Mouse (Mus musculus) midbrain, postnatal 0 days (tissue): ENCODE results near the gene Vps16. TPM values are rescaled to one million over a fixed set of nuclear protein-coding genes. Genes with fewer than 3 reads are reported as not detected.

Experiments used
- ATAC-seq: fragments of 200-750 bp; cut with Nextera tagmentation; 2 replicates; pipeline ENCODE4 v1.8.0; 2017; ENCODE audit warnings: moderate number of reproducible peaks, mild to moderate bottlenecking, moderate TSS enrichment, moderate library complexity; ENCODE audit not compliant: low FRiP score
- DNase-seq: peaks from one replicate; pipeline ENCODE4 v3.0.0-alpha.2; 2015; ENCODE audit warnings: low spot score
- H3K27ac ChIP-seq: fragments of 300-500 bp; sonication (generic); 2 replicates; pipeline ENCODE4 v1.5.1; 2014; ENCODE audit warnings: low read depth, mild to moderate bottlenecking, low read length, mixed read lengths
- H3K27me3 ChIP-seq: fragments of 300-500 bp; sonication (generic); 2 replicates; pipeline ENCODE4 v1.6.1; 2014; ENCODE audit warnings: low read length, control low read depth, mixed read lengths; ENCODE audit not compliant: insufficient read depth
- H3K36me3 ChIP-seq: fragments of 300-500 bp; sonication (generic); 2 replicates; pipeline ENCODE4 v1.6.1; 2014; ENCODE audit warnings: low read length, control low read depth, mixed read lengths; ENCODE audit not compliant: insufficient read depth
- H3K4me1 ChIP-seq: fragments of 300-500 bp; sonication (generic); 2 replicates; pipeline ENCODE4 v1.6.1; 2014; ENCODE audit warnings: mild to moderate bottlenecking, control low read depth, antibody characterized with exemption, low read length, mixed read lengths; ENCODE audit not compliant: insufficient read depth
- H3K4me2 ChIP-seq: fragments of 300-500 bp; sonication (generic); 2 replicates; pipeline ENCODE4 v1.6.1; 2014; ENCODE audit warnings: low read depth, mild to moderate bottlenecking, low read length, mixed read lengths; ENCODE audit not compliant: poor library complexity, severe bottlenecking
- H3K4me3 ChIP-seq: fragments of 300-500 bp; sonication (generic); 2 replicates; pipeline ENCODE4 v1.5.1; 2014; ENCODE audit warnings: low read depth, mild to moderate bottlenecking, low read length, moderate library complexity
- H3K9ac ChIP-seq: fragments of 300-500 bp; sonication (generic); replicated peaks from 2 replicates; pipeline ENCODE4 v1.6.1; 2014; ENCODE audit warnings: mild to moderate bottlenecking, low read length, moderate library complexity, mixed read lengths; ENCODE audit not compliant: poor library complexity, severe bottlenecking
- H3K9me3 ChIP-seq: fragments of 300-500 bp; sonication (generic); 2 replicates; pipeline ENCODE4 v1.6.1; 2016; ENCODE audit warnings: low read length, control low read depth
- CTCF ChIP-seq: IDR thresholded peaks from 2 replicates; pipeline ENCODE4 v1.5.1; 2016; ENCODE audit warnings: antibody characterized with exemption, mild to moderate bottlenecking
- WGBS: fragments of 180-500 bp; shearing (Covaris S2); extraction: QIAGEN DNeasy Blood & Tissue Kit; methylation state at CpG from one replicate; pipeline ENCODE4 v1.1.7; 2014; 5-methylcytosine and 5-hydroxymethylcytosine counted together
- polyA plus RNA-seq: library from polyadenylated mRNA; unstranded; fragments of >200 nt; fragmentation: Nextera tagmentation; extraction: Ambion mirVana; gene quantifications from 2 replicates; pipeline ENCODE4 v1.2.1, GENCODE M21; 2015
- total RNA-seq: library from RNA; depleted of rRNA; stranded (reverse); fragments of >200 nt; gene quantifications from 2 replicates; pipeline ENCODE4 v1.2.3, GENCODE M21; 2014

The Vps16 gene
- total and polyA plus RNA-seq, 2 experiments from 2014 or later: 81.2 to 89.9 TPM

DNA sequence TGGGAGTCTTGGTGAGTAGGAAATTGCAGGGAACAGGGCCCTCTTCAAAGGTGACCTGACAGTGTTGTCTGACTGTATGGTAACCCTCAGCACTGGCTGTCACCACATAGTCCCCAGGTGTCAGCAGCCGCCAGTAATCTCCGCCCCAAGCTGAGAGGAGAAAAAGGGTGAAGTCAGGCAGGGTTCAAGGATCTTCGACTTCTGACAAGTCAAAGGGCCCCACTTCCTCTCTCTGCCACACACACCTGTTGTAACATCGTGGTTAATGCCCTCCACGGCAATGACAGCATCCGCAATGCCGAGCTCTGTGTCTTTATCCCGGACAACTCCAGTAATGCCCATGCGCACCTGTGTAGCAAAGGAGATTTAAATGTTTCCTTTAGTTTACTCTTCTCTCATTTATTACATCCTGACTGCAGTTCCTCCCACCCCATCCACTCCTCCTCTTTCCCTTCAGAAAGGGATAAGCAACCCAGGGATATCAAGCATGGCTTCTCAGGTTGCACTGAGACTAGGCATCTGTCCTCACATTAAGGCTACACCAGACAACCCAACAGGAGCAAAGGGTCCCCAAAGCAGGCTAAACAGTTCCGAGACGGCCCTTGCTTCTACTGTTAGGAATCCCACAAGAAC lies 33.0 kb upstream of the Vps16 start:
- no peak for ATAC-seq
- no peak for TF ChIP-seq CTCF

DNA sequence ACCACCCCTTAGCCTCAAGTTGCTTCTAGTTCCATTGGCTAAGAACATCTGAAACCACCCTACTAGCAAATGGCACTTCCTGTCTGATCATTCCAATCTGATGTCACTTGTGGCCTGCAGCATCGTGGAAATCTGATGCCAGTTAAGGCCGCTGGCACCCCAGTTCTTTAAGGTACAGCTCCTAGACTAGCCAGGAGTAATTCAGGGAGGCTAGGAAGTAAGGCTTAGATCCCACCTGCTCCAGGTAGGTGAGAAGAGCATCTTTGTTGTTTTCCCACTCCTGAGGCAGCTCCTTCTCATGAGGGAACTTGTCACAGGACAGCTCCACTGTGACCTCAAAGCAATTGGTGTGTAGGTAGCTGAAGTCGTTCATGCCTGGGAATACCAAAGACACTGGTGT lies 31.3 kb upstream of the Vps16 start:
- Histone ChIP-seq H3K4me3 (no peak overlapping the region), H3K4me1 (0 out of 2 replicates have a peak, but pooled peaks cover 8% of the 10 kb centered on the region), H3K9me3 (no peaks in the 10 kb centered on the region), H3K27ac (no peak overlapping the region), H3K27me3 (no peaks in the 10 kb centered on the region; the same call in 1 of the 2 replicates), H3K9ac (no peak overlapping the region), H3K4me2 (no peak overlapping the region), H3K36me3 (peaks cover 12% of the 10 kb centered on the region; the same call in 1 of the 2 replicates)
- DNase-seq (no peak), ATAC-seq (no peak)
- TF ChIP-seq CTCF: no peak
- 89% methylated on average over 3 of the region's 3 CpGs for WGBS

More for the DNA sequence above, 33.0 kb upstream of the Vps16 start:
- H3K4me1 ChIP-seq: no peaks in the 10 kb centered on the region
- H3K27ac ChIP-seq: no peak overlapping the region
- DNase-seq: no peak
- no peak overlapping the region for H3K4me2 ChIP-seq
- H3K9me3 ChIP-seq: no peaks in the 10 kb centered on the region
- WGBS: 90% methylated on average over 11 of the region's 11 CpGs
- H3K27me3 ChIP-seq: no peaks in the 10 kb centered on the region; the same call in 1 of the 2 replicates
- H3K9ac ChIP-seq: no peak overlapping the region
- peaks cover 12% of the 10 kb centered on the region; the same call in 1 of the 2 replicates for H3K36me3 ChIP-seq
- no peak overlapping the region for H3K4me3 ChIP-seq

DNA sequence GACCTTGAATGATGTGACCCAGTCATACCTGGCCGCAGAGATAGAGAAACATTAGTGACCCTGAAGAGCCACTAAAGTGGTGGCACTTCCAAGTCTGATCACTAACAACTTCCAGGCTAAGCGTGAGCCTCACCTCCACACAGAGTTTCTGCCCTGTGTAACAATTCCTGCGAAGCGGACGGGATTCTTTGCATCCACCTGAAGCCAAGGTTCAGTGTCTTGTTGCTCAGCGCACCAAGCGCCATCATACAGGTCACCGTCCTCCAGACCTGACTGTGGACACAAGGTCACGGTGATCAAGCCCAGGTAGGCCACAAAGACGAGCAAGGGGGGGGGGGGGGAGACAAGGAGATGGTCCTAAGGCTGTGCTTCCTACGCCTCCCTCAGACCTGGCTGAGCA lies 28.4 kb upstream of the Vps16 start:
- Histone ChIP-seq H3K4me2 (no peak overlapping the region), H3K9me3 (no peaks in the 10 kb centered on the region), H3K27me3 (no peaks in the 10 kb centered on the region; the same call in none of the 2 replicates), H3K9ac (no peak overlapping the region), H3K4me1 (0 out of 2 replicates have a peak, but pooled peaks cover 8% of the 10 kb centered on the region), H3K4me3 (no peak overlapping the region), H3K36me3 (peaks cover 12% of the 10 kb centered on the region; the same call in 1 of the 2 replicates), H3K27ac (no peak overlapping the region)
- 95% methylated on average over 11 of the region's 11 CpGs for WGBS
- TF ChIP-seq CTCF: no peak
- ATAC-seq (no peak), DNase-seq (no peak)

DNA sequence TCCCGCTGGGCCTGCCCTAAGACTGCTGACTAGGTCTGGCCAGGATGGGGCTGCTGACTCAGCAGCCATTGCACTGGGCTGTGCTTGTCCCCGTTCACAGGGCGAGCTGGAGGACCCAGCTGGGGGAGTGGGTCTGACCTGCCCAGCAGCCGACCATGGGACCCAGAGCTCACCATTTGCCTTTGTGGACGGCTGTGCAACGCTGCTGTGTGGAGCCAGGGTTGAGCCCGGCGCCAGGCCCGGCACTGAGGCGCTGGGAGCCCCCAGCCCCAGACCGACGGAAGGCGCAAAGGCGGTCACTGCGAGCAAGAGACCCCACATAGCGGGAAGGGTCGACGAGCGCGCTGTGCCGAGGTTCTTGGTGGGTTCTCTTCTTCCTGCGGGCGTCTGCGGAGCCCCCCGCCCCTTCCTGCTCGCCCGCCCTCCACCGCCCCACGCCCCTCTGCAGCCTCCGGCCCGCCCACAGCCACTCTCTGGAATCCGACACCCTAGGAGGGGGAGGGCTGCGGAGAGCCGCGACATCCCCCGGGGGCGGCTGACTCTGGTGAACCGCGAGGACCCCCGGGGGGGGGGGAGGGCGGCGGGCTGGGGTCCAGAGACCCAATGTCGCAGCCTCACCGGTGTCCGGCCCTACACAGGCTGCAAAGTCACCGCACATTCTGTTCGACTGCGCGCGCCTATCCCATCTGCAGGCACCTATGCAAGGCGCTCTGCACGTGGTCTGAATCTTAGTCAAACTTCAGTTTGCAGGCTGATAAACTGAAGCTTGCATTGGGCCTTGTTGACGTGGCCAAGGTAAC lies 26.8 kb upstream of the Vps16 start, which contains the start of gene Cpxm1:
TSS of gene Cpxm1 (minus strand) at position 389 of the 800 bp plus-strand sequence.
- peak; percentile 71; the same call in 1 of the 2 replicates for ATAC-seq

GRCm38 (mm10) chr2:130398091-130398490 lies 26.0 kb upstream of the Vps16 start:
- Histone ChIP-seq H3K4me1 (0 out of 2 replicates have a peak, but pooled peaks cover 8% of the 10 kb centered on the region), H3K27me3 (no peaks in the 10 kb centered on the region; the same call in none of the 2 replicates), H3K9ac (no peak overlapping the region), H3K27ac (no peak overlapping the region), H3K36me3 (0 out of 2 replicates have a peak, but pooled peaks cover 5% of the 10 kb centered on the region), H3K4me3 (peak overlapping the region; percentile 49; the same call in 1 of the 2 replicates), H3K9me3 (no peaks in the 10 kb centered on the region), H3K4me2 (peak overlapping the region; percentile 92)
- 23% methylated on average over 13 of the region's 14 CpGs for WGBS
- ATAC-seq (no peak), DNase-seq (no peak)
- TF ChIP-seq CTCF: no peak

More for the DNA sequence above, 26.8 kb upstream of the Vps16 start, which contains the start of gene Cpxm1:
- 0 out of 2 replicates have a peak, but pooled peaks cover 8% of the 10 kb centered on the region for H3K4me1 ChIP-seq
- H3K27me3 ChIP-seq: no peaks in the 10 kb centered on the region; the same call in none of the 2 replicates
- peak within 1 kb of the TSS; percentile 62 for H3K9ac ChIP-seq
- no peaks in the 10 kb centered on the region for H3K9me3 ChIP-seq
- peak within 1 kb of the TSS; percentile 92 for H3K4me2 ChIP-seq
- H3K36me3 ChIP-seq: peaks cover 11% of the 10 kb centered on the region; the same call in 1 of the 2 replicates
- 0 out of 2 replicates have a peak within 1 kb of the TSS, but pooled peaks have one; percentile 18 for H3K27ac ChIP-seq
- 1% methylated on average over 40 of the region's 53 CpGs for WGBS
- no peak for TF ChIP-seq CTCF
- H3K4me3 ChIP-seq: peak within 1 kb of the TSS; percentile 49
- peak; percentile 33 for DNase-seq
